ENCODE assay signal across 29 mouse cellular contexts in the genomic region with DNA sequence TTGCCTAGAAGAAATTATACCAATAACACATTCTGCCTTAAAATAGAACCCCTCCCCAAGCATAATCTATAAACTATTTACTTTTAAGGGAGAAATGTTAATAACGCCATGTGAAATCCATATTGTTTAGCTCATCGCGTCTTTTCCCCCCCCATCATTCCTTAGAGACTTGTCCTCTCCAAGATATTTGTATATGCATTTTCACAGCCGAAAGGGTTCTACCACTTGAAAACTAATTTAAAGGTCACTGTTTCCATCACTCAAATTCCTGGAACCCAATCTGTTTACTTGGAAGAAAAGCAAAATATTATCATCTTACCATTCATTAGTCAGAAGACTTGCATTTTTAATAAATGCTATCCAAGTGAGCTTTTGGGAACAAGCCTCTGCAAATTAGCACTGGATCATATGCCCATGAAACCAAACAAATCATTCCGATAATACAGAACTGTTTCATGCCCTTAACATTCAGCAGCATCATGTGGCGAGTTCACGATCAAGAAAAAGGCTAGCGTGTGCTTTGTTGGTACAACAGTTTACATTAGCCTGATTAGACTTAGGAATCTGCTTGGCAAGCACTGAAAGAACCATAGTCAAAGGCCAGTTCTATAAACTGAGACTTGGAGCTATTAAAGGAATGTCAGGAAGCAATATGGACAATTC. TPM values are rescaled to one million over a fixed set of nuclear protein-coding genes. Genes with fewer than 3 reads are reported as not detected.
A peak's percentile ranks its signal among the peaks of the same experiment; 100 is the strongest.
DNase-seq lines count a peak whose midpoint lies in the region; ATAC-seq and TF ChIP-seq lines count a peak whose summit lies in the region.
"Had no signal": no experiment of that assay in that cellular context is flagged by ENCODE, and none has a peak within 500 bp of the region (broad histone marks: within the 10 kb centered on the region; RNA-seq: fewer than 3 reads in every experiment).

No protein-coding gene starts in this region.

- no peak for TF ChIP-seq POLR2A in lung, adult 2 months (IDR thresholded peaks at IDR 0.05; ENCODE audit: borderline replicate concordance, extremely low read depth, low read depth, low read length)
- no peak for TF ChIP-seq POLR2A in brain, embryonic 14.5 days (IDR thresholded peaks at IDR 0.05; ENCODE audit: borderline replicate concordance, extremely low read depth, insufficient read depth, insufficient read length, poor library complexity, severe bottlenecking)

- WGBS in intestine, embryonic 16.5 days, result 54% methylated on average over 8 of the region's 8 CpGs
- WGBS in intestine, embryonic 15.5 days, result 71% methylated on average over 8 of the region's 8 CpGs
- WGBS in lung, embryonic 15.5 days, result 42% methylated on average over 8 of the region's 8 CpGs
- 62% methylated on average over 8 of the region's 8 CpGs for WGBS in lung, adult 2 months
- 94% methylated on average over 8 of the region's 8 CpGs for WGBS in midbrain, embryonic 11.5 days
- 92% methylated on average over 8 of the region's 8 CpGs for WGBS in midbrain, embryonic 14.5 days

- no peaks in the 10 kb centered on the region for H3K9me3 ChIP-seq in intestine, embryonic 16.5 days (ENCODE audit: control insufficient read depth, low read length)
- no peaks in the 10 kb centered on the region for H3K9me3 ChIP-seq in intestine, embryonic 15.5 days
- H3K9me3 ChIP-seq in lung, embryonic 15.5 days, result no peaks in the 10 kb centered on the region
- H3K9me3 ChIP-seq in midbrain, embryonic 11.5 days (ENCODE audit: control insufficient read depth, low read length), result no peaks in the 10 kb centered on the region
- no peaks in the 10 kb centered on the region for H3K9me3 ChIP-seq in midbrain, embryonic 14.5 days (ENCODE audit: control insufficient read depth, low read length)
- H3K9me3 ChIP-seq: embryonic facial prominence, embryonic 10.5 days; embryonic facial prominence, embryonic 13.5 days; forebrain, embryonic 12.5 days; forebrain, embryonic 15.5 days; G1E; heart, embryonic 10.5 days; heart, embryonic 13.5 days; hindbrain, embryonic 12.5 days; hindbrain, embryonic 15.5 days had no signal

- no peak for DNase-seq in lung, adult 2 months
- peak; percentile 33 for DNase-seq in midbrain, embryonic 11.5 days (ENCODE audit: low spot score, missing footprints)
- no peak for DNase-seq in midbrain, embryonic 14.5 days
- DNase-seq in brain, embryonic 14.5 days (ENCODE audit: low read depth), result peak; percentile 15
- DNase-seq: adrenal gland, adult 2 months; adrenal gland, postnatal 14 days; B cell, adult 2 months; cerebellum, adult 11-12 months; cerebellum, adult 8-10 months; cerebellum, postnatal 10 days; cerebellum, postnatal 36 days; embryo, embryonic 11 days; gastrocnemius, postnatal 25 days; heart, adult 18-20 months had no signal

- no peak overlapping the region for H3K4me2 ChIP-seq in intestine, embryonic 16.5 days (ENCODE audit: low read depth, low read length)
- no peak overlapping the region for H3K4me2 ChIP-seq in intestine, embryonic 15.5 days (replicated peaks)
- peak overlapping the region; percentile 13; the same call in 1 of the 2 replicates for H3K4me2 ChIP-seq in lung, embryonic 15.5 days
- no peak overlapping the region for H3K4me2 ChIP-seq in midbrain, embryonic 11.5 days
- no peak overlapping the region for H3K4me2 ChIP-seq in midbrain, embryonic 14.5 days (ENCODE audit: low read length)
- H3K4me2 ChIP-seq: embryonic facial prominence, embryonic 13.5 days; forebrain, embryonic 12.5 days; forebrain, embryonic 15.5 days; heart, embryonic 13.5 days; hindbrain, embryonic 12.5 days; hindbrain, embryonic 15.5 days had no signal

- no peaks in the 10 kb centered on the region for H3K27me3 ChIP-seq in intestine, embryonic 16.5 days (replicated peaks; ENCODE audit: control insufficient read depth, insufficient read depth, low read length)
- H3K27me3 ChIP-seq in intestine, embryonic 15.5 days (replicated peaks), result no peaks in the 10 kb centered on the region
- H3K27me3 ChIP-seq in lung, embryonic 15.5 days, result no peaks in the 10 kb centered on the region
- no peaks in the 10 kb centered on the region for H3K27me3 ChIP-seq in midbrain, embryonic 11.5 days (ENCODE audit: control insufficient read depth, insufficient read depth, low read length)
- no peaks in the 10 kb centered on the region for H3K27me3 ChIP-seq in midbrain, embryonic 14.5 days (ENCODE audit: control insufficient read depth, insufficient read depth, low read length)
- H3K27me3 ChIP-seq: CH12.LX; embryonic facial prominence, embryonic 13.5 days; forebrain, embryonic 12.5 days; forebrain, embryonic 15.5 days; heart, embryonic 13.5 days; hindbrain, embryonic 12.5 days; hindbrain, embryonic 15.5 days had no signal

- 0 out of 2 replicates have a peak, but pooled peaks have one; percentile 33 for ATAC-seq in intestine, embryonic 16.5 days
- ATAC-seq in intestine, embryonic 15.5 days, result no peak
- peak; percentile 72; the same call in 1 of the 2 replicates for ATAC-seq in lung, embryonic 15.5 days (ENCODE audit: borderline replicate concordance, extremely low read depth, low FRiP score, low TSS enrichment)
- ATAC-seq in midbrain, embryonic 11.5 days (ENCODE audit: low FRiP score), result no peak
- no peak for ATAC-seq in midbrain, embryonic 14.5 days (ENCODE audit: low FRiP score, low TSS enrichment)
- ATAC-seq: forebrain, embryonic 15.5 days had no signal

- H3K4me1 ChIP-seq in intestine, embryonic 16.5 days (ENCODE audit: control insufficient read depth, insufficient read depth, low read length), result no peaks in the 10 kb centered on the region
- H3K4me1 ChIP-seq in intestine, embryonic 15.5 days (replicated peaks), result no peaks in the 10 kb centered on the region
- peaks cover 17% of the 10 kb centered on the region for H3K4me1 ChIP-seq in lung, embryonic 15.5 days
- H3K4me1 ChIP-seq in lung, adult 2 months (ENCODE audit: control insufficient read depth, insufficient read depth, low read length), result no peaks in the 10 kb centered on the region; the same call in 1 of the 2 replicates
- H3K4me1 ChIP-seq in midbrain, embryonic 11.5 days (ENCODE audit: control insufficient read depth, insufficient read depth, low read length), result no peaks in the 10 kb centered on the region
- no peaks in the 10 kb centered on the region for H3K4me1 ChIP-seq in midbrain, embryonic 14.5 days (ENCODE audit: control insufficient read depth, insufficient read depth, low read length)
- H3K4me1 ChIP-seq: embryonic facial prominence, embryonic 10.5 days; embryonic facial prominence, embryonic 13.5 days; forebrain, embryonic 12.5 days; forebrain, embryonic 15.5 days; heart, embryonic 10.5 days; hindbrain, embryonic 12.5 days; hindbrain, embryonic 15.5 days had no signal

- H3K9ac ChIP-seq in intestine, embryonic 16.5 days (ENCODE audit: low read depth, low read length), result no peak overlapping the region
- no peak overlapping the region for H3K9ac ChIP-seq in intestine, embryonic 15.5 days
- H3K9ac ChIP-seq in lung, embryonic 15.5 days, result no peak overlapping the region
- H3K9ac ChIP-seq in midbrain, embryonic 11.5 days (ENCODE audit: low read length), result no peak overlapping the region
- no peak overlapping the region for H3K9ac ChIP-seq in midbrain, embryonic 14.5 days (replicated peaks; ENCODE audit: low read length)
- H3K9ac ChIP-seq: embryonic facial prominence, embryonic 13.5 days; forebrain, embryonic 12.5 days; forebrain, embryonic 15.5 days; heart, embryonic 13.5 days; hindbrain, embryonic 12.5 days; hindbrain, embryonic 15.5 days had no signal

- no peak overlapping the region; the same call in 1 of the 2 replicates for H3K27ac ChIP-seq in intestine, embryonic 16.5 days (ENCODE audit: low read length)
- no peak overlapping the region for H3K27ac ChIP-seq in intestine, embryonic 15.5 days
- H3K27ac ChIP-seq in lung, embryonic 15.5 days, result peak overlapping the region; percentile 55; the same call in 1 of the 2 replicates
- no peak overlapping the region for H3K27ac ChIP-seq in midbrain, embryonic 11.5 days (ENCODE audit: low read depth, low read length)
- no peak overlapping the region for H3K27ac ChIP-seq in midbrain, embryonic 14.5 days (replicated peaks; ENCODE audit: low read depth, low read length)
- H3K27ac ChIP-seq: embryonic facial prominence, embryonic 10.5 days; embryonic facial prominence, embryonic 13.5 days; forebrain, embryonic 12.5 days; forebrain, embryonic 15.5 days; heart, embryonic 10.5 days; heart, embryonic 13.5 days; hindbrain, embryonic 12.5 days; hindbrain, embryonic 15.5 days had no signal

- H3K36me3 ChIP-seq in intestine, embryonic 16.5 days (ENCODE audit: control insufficient read depth, insufficient read depth, low read length), result no peaks in the 10 kb centered on the region
- no peaks in the 10 kb centered on the region for H3K36me3 ChIP-seq in intestine, embryonic 15.5 days
- no peaks in the 10 kb centered on the region for H3K36me3 ChIP-seq in lung, embryonic 15.5 days
- no peaks in the 10 kb centered on the region for H3K36me3 ChIP-seq in midbrain, embryonic 11.5 days (ENCODE audit: control insufficient read depth, insufficient read depth, low read length)
- no peaks in the 10 kb centered on the region for H3K36me3 ChIP-seq in midbrain, embryonic 14.5 days (ENCODE audit: control insufficient read depth, insufficient read depth, low read length)
- H3K36me3 ChIP-seq: embryonic facial prominence, embryonic 10.5 days; embryonic facial prominence, embryonic 13.5 days; forebrain, embryonic 12.5 days; forebrain, embryonic 15.5 days; G1E; heart, embryonic 10.5 days; heart, embryonic 13.5 days; hindbrain, embryonic 12.5 days; hindbrain, embryonic 15.5 days had no signal

- H3K4me3 ChIP-seq in intestine, embryonic 16.5 days (ENCODE audit: low read length), result no peak overlapping the region
- no peak overlapping the region for H3K4me3 ChIP-seq in intestine, embryonic 15.5 days (replicated peaks)
- H3K4me3 ChIP-seq in lung, embryonic 15.5 days, result no peak overlapping the region
- H3K4me3 ChIP-seq in lung, adult 2 months (replicated peaks; ENCODE audit: extremely low read depth, low read depth, low read length), result no peak overlapping the region
- no peak overlapping the region for H3K4me3 ChIP-seq in midbrain, embryonic 11.5 days (ENCODE audit: low read depth, low read length)
- H3K4me3 ChIP-seq in midbrain, embryonic 14.5 days (replicated peaks; ENCODE audit: low read depth, low read length), result no peak overlapping the region
- H3K4me3 ChIP-seq: embryonic facial prominence, embryonic 10.5 days; embryonic facial prominence, embryonic 13.5 days; erythroblast, embryonic 14.5 days; forebrain, embryonic 12.5 days; forebrain, embryonic 15.5 days; heart, embryonic 10.5 days; heart, embryonic 13.5 days; hindbrain, embryonic 12.5 days; hindbrain, embryonic 15.5 days had no signal

- no peak for TF ChIP-seq CTCF in lung, adult 2 months (IDR thresholded peaks at IDR 0.05; ENCODE audit: insufficient read depth, low read length)
- TF ChIP-seq CTCF in brain, embryonic 14.5 days (IDR thresholded peaks at IDR 0.05; ENCODE audit: borderline replicate concordance, extremely low read depth, insufficient read depth, insufficient read length), result no peak

RNA-seq across cellular contexts. Expression of a gene that starts 16.5 kb away (rescaled TPM):
- polyA plus RNA-seq in intestine, embryonic 16.5 days (2015; fragmentation: Nextera tagmentation; extraction: Ambion mirVana), result not detected in 2 replicates
- polyA plus RNA-seq in intestine, embryonic 15.5 days (2015; fragmentation: Nextera tagmentation; extraction: Ambion mirVana), result 0.08 TPM in 1 of 2 replicates, not detected in the other
- polyA plus RNA-seq in lung, embryonic 15.5 days (2015; fragmentation: Nextera tagmentation; extraction: Ambion mirVana), result not detected in 2 replicates
- not detected in 2 replicates for polyA plus RNA-seq in lung, adult 2 months (2012; rRNA removed)
- polyA plus RNA-seq in midbrain, embryonic 11.5 days (2014; fragmentation: Nextera tagmentation; extraction: Ambion mirVana), result not detected in 2 replicates
- polyA plus RNA-seq in midbrain, embryonic 14.5 days (2014; fragmentation: Nextera tagmentation; extraction: Ambion mirVana), result not detected in 2 replicates
- 0.03 and 0.06 TPM in 2 replicates for polyA plus RNA-seq in brain, embryonic 14.5 days (2012; rRNA removed)
- polyA plus RNA-seq: adrenal gland, adult 2 months; embryonic facial prominence, embryonic 10.5 days; embryonic facial prominence, embryonic 13.5 days; erythroblast, embryonic 14.5 days; forebrain, embryonic 12.5 days; forebrain, embryonic 15.5 days; G1E; heart, embryonic 10.5 days; heart, embryonic 13.5 days; heart, embryonic 16.5 days; hindbrain, embryonic 12.5 days; hindbrain, embryonic 15.5 days had no signal

Comparison
In these comparisons a context has a peak if more than half of its experiments do, and no peak if none do; other contexts are left out.
1. ATAC-seq: peak in intestine, embryonic 16.5 days (single experiment) and lung, embryonic 15.5 days (single experiment); none in intestine, embryonic 15.5 days (single experiment), midbrain, embryonic 11.5 days (single experiment) and midbrain, embryonic 14.5 days (single experiment).
2. DNase-seq: peak in midbrain, embryonic 11.5 days (single experiment) and brain, embryonic 14.5 days (single experiment); none in lung, adult 2 months (single experiment) and midbrain, embryonic 14.5 days (single experiment).